Mouse (Mus musculus) CH12F3 (cell line): Measurements from ENCODE around the gene Gm29735.
"Not testable (repeated sequence)": the region's sequence is repeated elsewhere in the genome, so short reads cannot be mapped to it uniquely, and the experiment has no call there.

ENCODE experiments used
- in situ Hi-C: fragments of 300-500 bp; cut with MboI; formaldehyde crosslinking; loops from 2 replicates; pipeline ENCODE4 v1.14.3; 2020; ENCODE audit warnings: low sequenced_read_pairs

Gm29735 gene

DNA sequence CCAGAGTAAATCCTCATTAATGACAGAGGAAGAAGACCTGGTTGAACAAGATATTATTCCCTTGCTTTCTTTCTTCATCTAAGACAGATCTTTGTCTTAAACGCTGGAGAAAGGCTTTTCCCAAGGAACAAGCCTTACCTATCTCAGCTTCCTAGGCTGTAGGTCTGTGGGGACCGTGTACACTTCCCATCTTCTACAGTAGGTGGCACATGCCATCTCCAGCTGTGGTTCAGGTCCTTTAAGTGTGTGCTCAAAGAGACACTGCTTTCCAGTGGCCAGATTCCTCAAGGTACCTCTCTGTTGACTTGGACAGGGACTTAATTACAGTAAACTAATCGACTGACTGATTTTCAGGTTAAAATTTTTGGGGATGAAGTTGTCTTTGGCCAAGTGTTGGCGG, 28.1 kb downstream of the Gm29735 start:
- in situ Hi-C loops: no loop called here

DNA sequence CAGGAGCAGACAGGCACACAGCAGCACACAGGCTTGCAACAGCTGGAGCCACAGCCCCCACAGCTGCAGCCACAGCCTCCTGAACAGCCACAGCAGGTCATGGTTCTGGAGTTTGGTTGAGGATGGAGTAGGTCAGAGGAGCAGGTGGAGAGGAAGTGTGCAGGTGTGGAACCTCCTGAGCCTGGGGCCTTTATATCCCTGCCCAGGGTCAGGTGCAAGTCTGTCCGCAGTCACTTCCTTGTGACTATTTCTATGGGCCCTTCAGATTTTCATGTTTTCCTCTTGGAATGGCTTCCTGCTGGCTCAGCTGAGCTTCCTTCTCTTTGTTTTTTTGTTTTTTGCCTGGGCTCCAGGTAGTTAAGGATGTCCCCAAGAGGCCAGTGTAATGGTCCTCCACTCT, 36.3 kb downstream of the Gm29735 start, which contains the start of gene Gm45618:
Gene Gm45618, minus strand, starts transcription at position 101 of the 400 bp plus-strand sequence.
- in situ Hi-C loops: not testable (repeated sequence)

DNA sequence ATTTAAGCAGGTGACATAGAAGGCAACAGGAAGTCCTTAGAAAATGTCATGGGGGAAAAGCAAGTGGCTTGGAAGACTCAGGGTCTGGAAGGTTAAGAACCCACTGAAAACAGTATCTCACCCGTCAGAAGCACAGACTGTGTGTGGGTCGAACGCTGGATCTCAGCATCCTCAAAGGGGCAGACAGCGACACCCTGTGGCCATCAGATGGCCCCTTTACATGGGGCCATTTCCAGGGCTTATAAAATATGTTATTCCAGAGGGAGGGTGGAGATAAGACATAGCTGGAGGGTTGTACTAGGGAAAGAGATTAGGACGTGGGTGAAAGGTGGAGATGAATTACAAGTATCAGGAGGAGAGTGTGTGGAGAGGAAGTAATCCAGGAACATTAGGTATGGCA, 37.3 kb downstream of the Gm29735 start:
- in situ Hi-C loops: no loop called here
